Mouse (Mus musculus) liver, embryonic 14.5 days (tissue): ENCODE measurements around the gene Ncbp3.

Experiments
- CTCF ChIP-seq: IDR thresholded peaks from 2 replicates; pipeline ENCODE4 v1.5.1; 2016; ENCODE audit warnings: antibody characterized with exemption, low read depth, control low read depth
- EP300 ChIP-seq: IDR thresholded peaks from 2 replicates; pipeline ENCODE4 v1.6.1; 2016; ENCODE audit warnings: antibody characterized with exemption, low read depth

- TF ChIP-seq EP300 (no peak), CTCF (no peak)
These were observed 20.6 kb upstream of the Ncbp3 start for GRCm38 (mm10) chr11:73026961-73027360.
